Mouse (Mus musculus): ENCODE measurements around the gene H2-Eb1. TPM values are rescaled to one million over a fixed set of nuclear protein-coding genes. Genes with fewer than 3 reads are reported as not detected.
A peak's percentile ranks its signal among the peaks of the same experiment; 100 is the strongest.

The H2-Eb1 gene
- total and polyA plus RNA-seq, 2 experiments = 18.5 to 39.5 TPM

DNA sequence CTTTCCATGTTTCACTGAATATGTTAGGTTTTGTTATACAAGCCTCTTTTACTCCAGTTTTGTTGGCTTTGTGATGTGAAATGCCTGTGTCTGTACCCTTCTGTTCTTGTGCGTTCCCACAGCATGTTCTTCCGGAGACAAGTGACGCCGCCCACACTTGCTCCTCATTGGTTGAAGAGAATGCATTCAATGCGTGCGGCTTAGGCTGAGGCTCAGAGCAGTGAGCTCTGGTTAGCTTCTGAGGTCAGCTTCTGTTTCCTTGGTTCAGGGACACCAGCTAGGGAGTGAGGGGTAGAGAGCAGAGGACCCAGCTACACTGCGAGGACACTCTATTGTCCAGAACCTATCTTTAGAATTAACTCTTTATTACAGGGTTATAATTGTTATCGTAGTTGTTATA, 14.1 kb upstream of the H2-Eb1 start:
- no peak overlapping the region for H3K27ac ChIP-seq (replicated peaks; ENCODE audit: insufficient read depth, low read depth, low read length)
- H3K9ac ChIP-seq (ENCODE audit: low read depth, low read length) = no peak overlapping the region
- peak; percentile 50 for DNase-seq (ENCODE audit: extremely low read depth, low read depth, low spot score)
- no peaks in the 10 kb centered on the region for H3K36me3 ChIP-seq (ENCODE audit: control insufficient read depth, insufficient read depth, low read length)
- 18% methylated on average over 8 of the region's 8 CpGs for WGBS
- TF ChIP-seq CTCF (IDR thresholded peaks at IDR 0.05; ENCODE audit: low read depth, low read length) (no peak), POLR2A (IDR thresholded peaks at IDR 0.05; ENCODE audit: extremely low read depth, insufficient read depth, low read length) (no peak)
- H3K4me3 ChIP-seq (ENCODE audit: insufficient read depth, low read depth, low read length) = no peak overlapping the region
- H3K27me3 ChIP-seq (ENCODE audit: control insufficient read depth, insufficient read depth, low read length) = no peaks in the 10 kb centered on the region
- no peaks in the 10 kb centered on the region for H3K79me2 ChIP-seq (ENCODE audit: control insufficient read depth, insufficient read depth, low read length)
- H3K4me1 ChIP-seq (ENCODE audit: control insufficient read depth, insufficient read depth, low read length) = no peaks in the 10 kb centered on the region

- Histone ChIP-seq H3K4me3 (ENCODE audit: insufficient read depth, low read depth, low read length) (no peak overlapping the region), H3K4me1 (ENCODE audit: control insufficient read depth, insufficient read depth, low read length) (no peaks in the 10 kb centered on the region), H3K27me3 (ENCODE audit: control insufficient read depth, insufficient read depth, low read length) (no peaks in the 10 kb centered on the region), H3K9ac (ENCODE audit: low read depth, low read length) (no peak overlapping the region), H3K36me3 (ENCODE audit: control insufficient read depth, insufficient read depth, low read length) (no peaks in the 10 kb centered on the region), H3K27ac (replicated peaks; ENCODE audit: insufficient read depth, low read depth, low read length) (no peak overlapping the region), H3K79me2 (ENCODE audit: control insufficient read depth, insufficient read depth, low read length) (no peaks in the 10 kb centered on the region)
- no peak for DNase-seq (ENCODE audit: extremely low read depth, low read depth, low spot score)
- WGBS = 89% methylated on average over 4 of the region's 4 CpGs
- TF ChIP-seq CTCF (IDR thresholded peaks at IDR 0.05; ENCODE audit: low read depth, low read length) (no peak), POLR2A (IDR thresholded peaks at IDR 0.05; ENCODE audit: extremely low read depth, insufficient read depth, low read length) (no peak)
Measured at GRCm38 (mm10) chr17:34292570-34292969, 13.1 kb upstream of the H2-Eb1 start.

DNA sequence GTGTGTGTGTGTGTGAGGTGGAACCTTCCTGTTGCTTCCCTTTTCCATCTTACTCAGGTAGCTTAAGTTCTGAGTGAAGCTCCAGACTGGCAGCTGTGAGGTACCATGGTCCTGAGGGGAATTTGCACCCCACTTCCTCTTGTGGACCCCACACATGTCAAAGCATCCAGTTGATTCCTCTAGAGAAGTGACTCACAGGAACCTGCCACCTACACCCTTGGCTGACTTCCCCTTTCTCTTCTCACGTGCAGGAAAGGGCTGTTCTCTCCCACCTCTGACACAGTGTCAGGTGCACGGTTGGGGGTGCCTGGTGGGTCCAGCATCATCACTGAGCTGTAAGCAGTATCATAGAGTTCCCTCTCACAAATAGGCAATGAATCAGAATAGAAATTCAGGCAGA, 12.1 kb upstream of the H2-Eb1 start:
- TF ChIP-seq CTCF (IDR thresholded peaks at IDR 0.05; ENCODE audit: low read depth, low read length) = no peak
- no peak for TF ChIP-seq POLR2A (IDR thresholded peaks at IDR 0.05; ENCODE audit: extremely low read depth, insufficient read depth, low read length)
- no peak overlapping the region for H3K27ac ChIP-seq (replicated peaks; ENCODE audit: insufficient read depth, low read depth, low read length)
- 41% methylated on average over 2 of the region's 2 CpGs for WGBS

GRCm38 (mm10) chr17:34294249-34294648, 11.4 kb upstream of the H2-Eb1 start:
- H3K36me3 ChIP-seq (ENCODE audit: control insufficient read depth, insufficient read depth, low read length) = no peaks in the 10 kb centered on the region
- H3K27ac ChIP-seq (replicated peaks; ENCODE audit: insufficient read depth, low read depth, low read length) = no peak overlapping the region
- 67% methylated on average over 4 of the region's 4 CpGs for WGBS
- TF ChIP-seq CTCF (IDR thresholded peaks at IDR 0.05; ENCODE audit: low read depth, low read length) (no peak), POLR2A (IDR thresholded peaks at IDR 0.05; ENCODE audit: extremely low read depth, insufficient read depth, low read length) (no peak)
- no peak overlapping the region for H3K4me3 ChIP-seq (ENCODE audit: insufficient read depth, low read depth, low read length)
- no peak overlapping the region for H3K9ac ChIP-seq (ENCODE audit: low read depth, low read length)
- no peaks in the 10 kb centered on the region for H3K4me1 ChIP-seq (ENCODE audit: control insufficient read depth, insufficient read depth, low read length)
- H3K79me2 ChIP-seq (ENCODE audit: control insufficient read depth, insufficient read depth, low read length) = no peaks in the 10 kb centered on the region
- no peaks in the 10 kb centered on the region for H3K27me3 ChIP-seq (ENCODE audit: control insufficient read depth, insufficient read depth, low read length)
- DNase-seq (ENCODE audit: extremely low read depth, low read depth, low spot score) = no peak

More for the DNA sequence above, 12.1 kb upstream of the H2-Eb1 start:
- Histone ChIP-seq H3K9ac (ENCODE audit: low read depth, low read length) (no peak overlapping the region), H3K27me3 (ENCODE audit: control insufficient read depth, insufficient read depth, low read length) (no peaks in the 10 kb centered on the region), H3K36me3 (ENCODE audit: control insufficient read depth, insufficient read depth, low read length) (no peaks in the 10 kb centered on the region), H3K4me1 (ENCODE audit: control insufficient read depth, insufficient read depth, low read length) (no peaks in the 10 kb centered on the region), H3K79me2 (ENCODE audit: control insufficient read depth, insufficient read depth, low read length) (no peaks in the 10 kb centered on the region), H3K4me3 (ENCODE audit: insufficient read depth, low read depth, low read length) (no peak overlapping the region)
- DNase-seq (ENCODE audit: extremely low read depth, low read depth, low spot score) = no peak

- Histone ChIP-seq H3K27ac (replicated peaks; ENCODE audit: insufficient read depth, low read depth, low read length) (no peak overlapping the region), H3K9ac (ENCODE audit: low read depth, low read length) (no peak overlapping the region), H3K4me3 (ENCODE audit: insufficient read depth, low read depth, low read length) (no peak overlapping the region), H3K4me1 (ENCODE audit: control insufficient read depth, insufficient read depth, low read length) (no peaks in the 10 kb centered on the region), H3K79me2 (ENCODE audit: control insufficient read depth, insufficient read depth, low read length) (no peaks in the 10 kb centered on the region), H3K36me3 (ENCODE audit: control insufficient read depth, insufficient read depth, low read length) (no peaks in the 10 kb centered on the region), H3K27me3 (ENCODE audit: control insufficient read depth, insufficient read depth, low read length) (no peaks in the 10 kb centered on the region)
- TF ChIP-seq POLR2A (IDR thresholded peaks at IDR 0.05; ENCODE audit: extremely low read depth, insufficient read depth, low read length) (no peak), CTCF (IDR thresholded peaks at IDR 0.05; ENCODE audit: low read depth, low read length) (no peak)
- DNase-seq (ENCODE audit: extremely low read depth, low read depth, low spot score) = no peak
Measured at GRCm38 (mm10) chr17:34295307-34295706, 10.4 kb upstream of the H2-Eb1 start.

GRCm38 (mm10) chr17:34295891-34296794, 9.5 kb upstream of the H2-Eb1 start:
- Histone ChIP-seq H3K9ac (ENCODE audit: low read depth, low read length) (peak overlapping the region; percentile 14; the same call in 1 of the 2 replicates), H3K27ac (replicated peaks; ENCODE audit: insufficient read depth, low read depth, low read length) (peak overlapping the region; percentile 7; the same call in 1 of the 2 replicates), H3K27me3 (ENCODE audit: control insufficient read depth, insufficient read depth, low read length) (no peaks in the 10 kb centered on the region), H3K79me2 (ENCODE audit: control insufficient read depth, insufficient read depth, low read length) (no peaks in the 10 kb centered on the region), H3K36me3 (ENCODE audit: control insufficient read depth, insufficient read depth, low read length) (no peaks in the 10 kb centered on the region), H3K4me3 (ENCODE audit: insufficient read depth, low read depth, low read length) (no peak overlapping the region), H3K4me1 (ENCODE audit: control insufficient read depth, insufficient read depth, low read length) (no peaks in the 10 kb centered on the region)
- TF ChIP-seq POLR2A (IDR thresholded peaks at IDR 0.05; ENCODE audit: extremely low read depth, insufficient read depth, low read length) = no peak
- TF ChIP-seq CTCF (IDR thresholded peaks at IDR 0.05; ENCODE audit: low read depth, low read length) = no peak
- WGBS = 28% methylated on average over 23 of the region's 23 CpGs
- peak; percentile 57 for DNase-seq (ENCODE audit: extremely low read depth, low read depth, low spot score)

All from liver, adult 2 months (tissue).